Mouse (Mus musculus): ENCODE measurements around the gene Fis1.
A peak's percentile ranks its signal among the peaks of the same experiment; 100 is the strongest.
"Not testable (repeated sequence)": the region's sequence is repeated elsewhere in the genome, so short reads cannot be mapped to it uniquely, and the experiment has no call there.

The Fis1 gene

GRCm38 (mm10) chr5:136953015-136953414 is at the start of gene Fis1:
Gene Fis1, plus strand, starts transcription at chr5:136953275.
- DNase-seq (ENCODE audit: low spot score) = peak; percentile 97

- no peak for DNase-seq (ENCODE audit: low spot score)
Measured at GRCm38 (mm10) chr5:136904621-136905020, 48.5 kb upstream of the Fis1 start.

- DNase-seq (ENCODE audit: low spot score) = no peak
Measured at GRCm38 (mm10) chr5:136905630-136906029, 47.4 kb upstream of the Fis1 start.

GRCm38 (mm10) chr5:136907587-136907986 is 45.5 kb upstream of the Fis1 start:
- DNase-seq (ENCODE audit: low spot score) = no peak

- peak; percentile 89 for DNase-seq (ENCODE audit: low spot score)
Measured at GRCm38 (mm10) chr5:136907991-136908857, 44.9 kb upstream of the Fis1 start, which contains the start of gene Ift22. Gene Ift22, plus strand, starts transcription at chr5:136908150.

GRCm38 (mm10) chr5:136914183-136914582 is 38.9 kb upstream of the Fis1 start:
- no peak for DNase-seq (ENCODE audit: low spot score)

- no peak for DNase-seq (ENCODE audit: low spot score)
Measured at GRCm38 (mm10) chr5:136917613-136918242, 35.3 kb upstream of the Fis1 start.

- peak; percentile 65 for DNase-seq (ENCODE audit: low spot score)
Measured at GRCm38 (mm10) chr5:136918655-136919472, 34.2 kb upstream of the Fis1 start.

GRCm38 (mm10) chr5:136919546-136920301 is 33.4 kb upstream of the Fis1 start:
- DNase-seq (ENCODE audit: low spot score) = no peak

- no peak for DNase-seq (ENCODE audit: low spot score)
Measured at GRCm38 (mm10) chr5:136922830-136923229, 30.2 kb upstream of the Fis1 start.

- DNase-seq (ENCODE audit: low spot score) = no peak
Measured at GRCm38 (mm10) chr5:136923751-136924478, 29.2 kb upstream of the Fis1 start.

- DNase-seq (ENCODE audit: low spot score) = peak; percentile 69
Measured at GRCm38 (mm10) chr5:136929073-136929472, 24.0 kb upstream of the Fis1 start.

- DNase-seq (ENCODE audit: low spot score) = no peak
Measured at GRCm38 (mm10) chr5:136931896-136932295, 21.2 kb upstream of the Fis1 start.

GRCm38 (mm10) chr5:136932956-136933355 is 20.1 kb upstream of the Fis1 start:
- no peak for DNase-seq (ENCODE audit: low spot score)

- DNase-seq (ENCODE audit: low spot score) = no peak
Measured at GRCm38 (mm10) chr5:136933930-136934329, 19.1 kb upstream of the Fis1 start.

- DNase-seq (ENCODE audit: low spot score) = no peak
Measured at GRCm38 (mm10) chr5:136935905-136936695, 17.0 kb upstream of the Fis1 start.

GRCm38 (mm10) chr5:136936750-136937149 is 16.3 kb upstream of the Fis1 start:
- DNase-seq (ENCODE audit: low spot score) = no peak

- DNase-seq (ENCODE audit: low spot score) = no peak
Measured at GRCm38 (mm10) chr5:136937621-136938020, 15.5 kb upstream of the Fis1 start.

GRCm38 (mm10) chr5:136939284-136939683 is 13.8 kb upstream of the Fis1 start:
- no peak for DNase-seq (ENCODE audit: low spot score)

GRCm38 (mm10) chr5:136940029-136940428 is 13.0 kb upstream of the Fis1 start:
- DNase-seq (ENCODE audit: low spot score) = not testable (repeated sequence)

Data from ovary, postnatal 36 days (tissue).